Mouse (Mus musculus) liver, postnatal 0 days (tissue): ENCODE data around the gene Thoc7. TPM values are rescaled to one million over a fixed set of nuclear protein-coding genes. Genes with fewer than 3 reads are reported as not detected.
"Not testable (repeated sequence)": the region's sequence is repeated elsewhere in the genome, so short reads cannot be mapped to it uniquely, and the experiment has no call there.

Experiments
- ATAC-seq: fragments of 200-750 bp; cut with Nextera tagmentation; 2 replicates; pipeline ENCODE4 v1.8.0; 2017; ENCODE audit warnings: mild to moderate bottlenecking, moderate library complexity
- DNase-seq: peaks from one replicate; pipeline ENCODE4 v3.0.0-alpha.2; 2016
- H3K27ac ChIP-seq: fragments of 300-500 bp; sonication (generic); 2 replicates; pipeline ENCODE4 v1.5.1; 2014; ENCODE audit warnings: antibody characterized with exemption, moderate library complexity, mild to moderate bottlenecking, low read depth
- H3K27me3 ChIP-seq: fragments of 300-500 bp; sonication (generic); 2 replicates; pipeline ENCODE4 v1.6.1; 2014; ENCODE audit warnings: low read length, control low read depth, mixed read lengths; ENCODE audit not compliant: insufficient read depth
- H3K36me3 ChIP-seq: fragments of 300-500 bp; sonication (generic); replicated peaks from 2 replicates; pipeline ENCODE4 v1.6.1; 2014; ENCODE audit warnings: mild to moderate bottlenecking, control low read depth, low read length, moderate library complexity, mixed read lengths; ENCODE audit not compliant: insufficient read depth
- H3K4me1 ChIP-seq: fragments of 300-500 bp; sonication (generic); 2 replicates; pipeline ENCODE4 v1.6.1; 2014; ENCODE audit warnings: antibody characterized with exemption, mild to moderate bottlenecking, control low read depth; ENCODE audit not compliant: insufficient read depth
- H3K4me2 ChIP-seq: fragments of 300-500 bp; sonication (generic); 2 replicates; pipeline ENCODE4 v1.6.1; 2014; ENCODE audit warnings: low read depth, mild to moderate bottlenecking, low read length, moderate library complexity, mixed read lengths
- H3K4me3 ChIP-seq: fragments of 300-500 bp; sonication (generic); 2 replicates; pipeline ENCODE4 v1.5.1; 2014; ENCODE audit warnings: low read depth, low read length
- H3K9ac ChIP-seq: fragments of 300-500 bp; sonication (generic); replicated peaks from 2 replicates; pipeline ENCODE4 v1.6.1; 2014; ENCODE audit warnings: mild to moderate bottlenecking, moderate library complexity
- H3K9me3 ChIP-seq: fragments of 300-500 bp; sonication (generic); 2 replicates; pipeline ENCODE4 v1.6.1; 2016; ENCODE audit warnings: mild to moderate bottlenecking, control low read depth, low read length, mixed read lengths
- CTCF ChIP-seq: sonication (generic); IDR thresholded peaks from 2 replicates; pipeline ENCODE4 v1.5.1; 2016; ENCODE audit warnings: antibody characterized with exemption, low read depth
- EP300 ChIP-seq: IDR thresholded peaks from 2 replicates; pipeline ENCODE4 v1.6.1; 2016; ENCODE audit warnings: antibody characterized with exemption, low read depth, mild to moderate bottlenecking
- WGBS: fragments of 180-500 bp; shearing (Covaris S2); extraction: QIAGEN DNeasy Blood & Tissue Kit; methylation state at CpG from one replicate; pipeline ENCODE4 v1.1.7; 2014; ENCODE audit not compliant: insufficient replicate concordance; 5-methylcytosine and 5-hydroxymethylcytosine counted together
- polyA plus RNA-seq: library from polyadenylated mRNA; unstranded; fragments of >200 nt; fragmentation: Nextera tagmentation; extraction: Ambion mirVana; gene quantifications from 2 replicates; pipeline ENCODE4 v1.2.1, GENCODE M21; 2015

The Thoc7 gene
- polyA plus RNA-seq, 1 experiment from 2014 or later, result 113 TPM

DNA sequence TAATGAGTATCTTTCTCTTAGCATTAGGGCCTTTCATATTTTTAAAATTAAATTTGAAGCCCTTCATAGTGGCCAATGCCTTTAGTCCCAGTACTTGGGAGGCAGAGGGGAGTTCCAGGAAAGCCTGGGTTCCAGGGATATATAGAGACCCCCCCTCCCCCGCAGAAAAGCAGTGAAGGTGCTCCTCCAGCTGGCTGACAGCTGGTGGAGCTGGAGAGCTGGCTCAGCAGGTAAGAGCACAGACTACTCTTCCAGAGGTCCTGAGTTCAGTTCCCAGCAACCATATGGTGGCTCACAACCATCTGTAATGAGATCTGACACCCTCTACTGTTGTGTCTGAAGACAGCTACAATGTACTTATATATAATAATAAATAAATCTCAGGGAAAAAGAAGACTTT, 6.0 kb upstream of the Thoc7 start:
- H3K4me1 ChIP-seq, result peaks cover 3% of the 10 kb centered on the region; the same call in 1 of the 2 replicates
- no peak for TF ChIP-seq EP300
- peak; percentile 27 for TF ChIP-seq CTCF
- H3K4me2 ChIP-seq, result no peak overlapping the region
- no peak overlapping the region for H3K27ac ChIP-seq
- DNase-seq (no peak), ATAC-seq (no peak)
- no peak overlapping the region for H3K9ac ChIP-seq
- no peaks in the 10 kb centered on the region for H3K9me3 ChIP-seq
- no peak overlapping the region for H3K4me3 ChIP-seq
- H3K27me3 ChIP-seq, result no peaks in the 10 kb centered on the region
- WGBS, result 63% methylated on average over 1 of the region's 1 CpGs
- no peaks in the 10 kb centered on the region for H3K36me3 ChIP-seq

DNA sequence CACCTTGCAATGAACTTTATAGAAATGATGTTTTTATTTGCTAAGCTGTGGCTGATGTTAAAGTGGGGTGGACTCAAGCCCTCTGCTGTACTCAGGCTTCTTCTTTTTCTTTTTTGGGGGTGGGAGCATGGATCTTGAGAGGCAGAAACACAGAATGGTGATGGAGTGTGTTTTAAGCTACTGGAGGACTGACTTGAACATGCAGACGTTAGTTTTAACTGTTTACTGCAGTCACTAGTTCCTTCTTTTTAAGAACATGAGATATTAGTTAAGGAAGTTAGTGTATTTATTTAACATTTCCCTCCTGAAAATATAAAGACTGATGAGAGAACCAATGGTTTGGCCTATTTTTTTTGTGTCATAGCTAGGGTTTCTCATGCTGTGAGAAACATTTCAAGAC, 1.9 kb upstream of the Thoc7 start:
- H3K27me3 ChIP-seq, result no peaks in the 10 kb centered on the region
- 59% methylated on average over 1 of the region's 1 CpGs for WGBS
- TF ChIP-seq EP300, result no peak
- TF ChIP-seq CTCF, result no peak
- ATAC-seq (no peak), DNase-seq (no peak)
- H3K4me2 ChIP-seq, result no peak overlapping the region
- H3K9me3 ChIP-seq, result no peaks in the 10 kb centered on the region
- H3K9ac ChIP-seq, result no peak overlapping the region
- H3K27ac ChIP-seq, result no peak overlapping the region
- peaks cover 21% of the 10 kb centered on the region for H3K4me1 ChIP-seq
- H3K36me3 ChIP-seq, result no peaks in the 10 kb centered on the region
- no peak overlapping the region for H3K4me3 ChIP-seq

DNA sequence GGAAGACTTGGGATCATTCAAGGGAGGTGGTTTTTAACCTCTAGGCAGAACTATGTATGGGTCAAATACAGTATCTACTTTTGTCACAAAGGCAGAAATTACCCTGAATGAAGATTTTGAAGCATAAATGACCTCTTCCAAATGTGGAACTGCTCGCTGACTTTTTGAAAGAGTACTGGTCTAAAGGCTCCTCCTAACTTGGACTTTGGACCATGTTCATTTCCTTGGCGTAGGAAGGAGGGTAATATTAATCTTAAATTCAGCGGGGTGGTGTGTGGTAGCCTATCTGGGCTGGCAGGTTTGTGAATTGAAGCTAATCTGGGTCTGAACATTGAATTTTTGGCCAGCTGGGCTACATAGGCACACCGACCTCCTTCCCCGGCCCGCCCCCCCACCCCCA, 824 bp upstream of the Thoc7 start:
- no peak for TF ChIP-seq CTCF
- no peak for TF ChIP-seq EP300
- no peak for DNase-seq
- no peak for ATAC-seq
- Histone ChIP-seq H3K27me3 (no peaks in the 10 kb centered on the region), H3K9ac (no peak overlapping the region), H3K4me3 (no peak overlapping the region), H3K4me1 (peaks cover 26% of the 10 kb centered on the region), H3K9me3 (no peaks in the 10 kb centered on the region), H3K27ac (peak overlapping the region; percentile 4; the same call in 1 of the 2 replicates), H3K4me2 (no peak overlapping the region), H3K36me3 (no peaks in the 10 kb centered on the region)
- 64% methylated on average over 6 of the region's 6 CpGs for WGBS

DNA sequence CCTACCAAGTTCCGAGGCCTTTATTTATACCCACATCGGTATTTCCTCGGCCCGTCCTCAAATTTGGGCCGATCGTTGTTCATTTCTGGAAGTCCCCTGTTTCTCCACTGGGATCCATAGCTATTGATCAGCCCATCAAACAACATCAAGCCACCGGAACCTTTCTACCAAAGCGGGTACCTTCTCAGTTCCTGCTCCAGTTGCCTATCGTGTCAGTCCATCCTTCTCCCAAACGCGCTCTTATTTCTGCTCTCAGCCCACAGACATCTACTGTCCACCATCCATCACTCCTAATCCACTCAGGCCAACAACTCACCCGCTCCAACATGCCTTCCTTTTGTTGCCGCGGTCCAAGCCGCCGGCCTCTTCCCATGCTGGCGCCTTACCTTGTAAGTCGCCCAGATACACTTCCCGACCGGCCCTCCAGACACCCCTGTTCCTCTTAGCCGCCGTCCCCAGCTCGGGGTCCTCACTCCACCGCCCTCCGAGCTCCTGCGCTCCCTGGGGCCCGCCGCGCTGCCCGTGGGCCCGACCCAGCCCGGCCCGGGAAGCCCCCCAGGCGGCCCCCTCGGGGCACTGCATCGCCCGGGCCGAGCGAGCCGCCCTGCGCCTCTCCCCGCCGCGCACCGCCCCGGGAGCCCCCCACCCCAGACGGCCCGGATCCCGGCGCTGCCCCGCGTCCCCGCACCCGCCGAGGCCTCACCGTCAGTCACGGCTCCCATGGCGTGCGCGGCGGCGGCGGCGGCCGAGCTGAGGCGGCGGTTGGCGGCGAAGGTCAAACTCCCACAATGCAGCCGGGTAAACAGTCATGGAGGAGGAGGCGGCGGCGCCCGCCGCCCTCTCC, 948 bp downstream of the Thoc7 start:
- no peaks in the 10 kb centered on the region for H3K9me3 ChIP-seq
- DNase-seq, result peak; percentile 78
- peak overlapping the region; percentile 95 for H3K4me3 ChIP-seq
- peak overlapping the region; percentile 91 for H3K27ac ChIP-seq
- TF ChIP-seq EP300, result no peak
- no peaks in the 10 kb centered on the region for H3K27me3 ChIP-seq
- peak overlapping the region; percentile 73 for H3K4me2 ChIP-seq
- peak; percentile 88 for ATAC-seq
- WGBS, result under 1% methylated on average over 39 of the region's 75 CpGs
- H3K4me1 ChIP-seq, result peaks cover 26% of the 10 kb centered on the region
- peak overlapping the region; percentile 99 for H3K9ac ChIP-seq
- H3K36me3 ChIP-seq, result no peaks in the 10 kb centered on the region

DNA sequence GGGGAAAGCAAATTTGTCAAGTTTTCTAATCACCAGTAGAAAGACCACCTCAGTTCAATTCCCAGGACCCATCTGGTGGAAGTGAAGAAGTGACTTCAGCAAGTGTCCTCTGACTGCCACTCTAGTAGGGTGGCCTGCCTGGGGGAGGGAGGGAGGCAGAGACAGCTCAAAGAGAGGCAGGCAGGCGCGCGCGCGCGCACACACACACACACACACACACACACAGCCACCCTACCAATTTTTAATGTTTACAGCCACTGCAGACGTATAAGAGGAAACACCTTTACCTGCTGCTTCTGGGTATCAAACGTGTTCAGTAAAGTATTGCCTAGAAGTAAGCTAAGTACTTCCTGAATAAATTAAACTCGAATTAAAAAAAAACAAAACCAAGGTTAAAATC, 1.6 kb downstream of the Thoc7 start:
- peak overlapping the region; percentile 95 for H3K4me3 ChIP-seq
- DNase-seq (peak; percentile 66), ATAC-seq (peak; percentile 28; the same call in 1 of the 2 replicates)
- peaks cover 26% of the 10 kb centered on the region for H3K4me1 ChIP-seq
- TF ChIP-seq CTCF (no peak), EP300 (no peak)
- peak overlapping the region; percentile 91; the same call in 1 of the 2 replicates for H3K27ac ChIP-seq
- WGBS, result 4% methylated on average over 9 of the region's 9 CpGs
- H3K4me2 ChIP-seq, result peak overlapping the region; percentile 73
- H3K9ac ChIP-seq, result peak overlapping the region; percentile 99
- no peaks in the 10 kb centered on the region for H3K27me3 ChIP-seq
- H3K9me3 ChIP-seq, result no peaks in the 10 kb centered on the region
- no peaks in the 10 kb centered on the region for H3K36me3 ChIP-seq

DNA sequence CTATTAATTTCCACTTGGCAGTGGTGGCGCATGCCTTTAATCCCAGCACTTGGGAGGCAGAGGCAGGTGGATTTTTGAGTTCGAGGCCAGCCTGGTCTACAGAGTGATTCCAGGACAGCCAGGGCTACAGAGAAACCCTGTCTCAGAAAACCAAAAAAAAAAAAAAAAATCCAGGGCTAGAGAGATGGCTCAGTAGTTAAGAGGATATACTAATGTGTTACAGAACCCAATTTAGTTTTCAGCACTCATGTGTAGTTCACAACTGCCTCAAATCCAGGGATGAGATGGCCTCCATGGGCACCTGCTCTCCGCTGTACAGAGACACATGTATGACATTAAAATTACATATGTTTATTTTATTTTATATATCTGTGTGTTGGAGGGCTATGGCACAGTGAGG, 9.5 kb downstream of the Thoc7 start:
- H3K27me3 ChIP-seq, H3K4me3 ChIP-seq, H3K27ac ChIP-seq, H3K9me3 ChIP-seq, DNase-seq, ATAC-seq, H3K4me1 ChIP-seq, H3K4me2 ChIP-seq, H3K9ac ChIP-seq: not testable (repeated sequence)
- H3K36me3 ChIP-seq, result peaks cover 38% of the 10 kb centered on the region
- WGBS, result 90% methylated on average over 3 of the region's 3 CpGs

DNA sequence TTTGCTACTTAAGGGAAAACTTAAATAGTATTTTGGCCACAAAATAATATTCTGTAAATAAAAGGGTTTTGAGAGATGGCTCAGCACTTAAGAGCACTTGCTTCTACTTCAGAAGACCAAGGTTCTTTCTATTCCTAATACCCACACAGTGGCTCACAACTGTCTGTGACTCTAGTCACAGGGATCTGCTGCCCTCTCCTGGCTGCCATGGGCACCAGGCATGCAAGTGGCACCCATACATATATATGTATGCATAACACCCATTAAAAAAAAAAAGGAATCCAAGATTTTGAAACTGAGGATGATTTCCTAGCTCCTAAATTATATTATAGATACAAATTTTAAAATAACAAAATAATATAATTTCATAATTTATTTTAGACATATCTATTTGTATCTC, 11.3 kb downstream of the Thoc7 start:
- no peak for ATAC-seq

More for the DNA sequence above, 11.3 kb downstream of the Thoc7 start:
- H3K27ac ChIP-seq, result no peak overlapping the region
- H3K4me1 ChIP-seq, result no peaks in the 10 kb centered on the region
- peak; percentile 41 for DNase-seq
- H3K27me3 ChIP-seq, result no peaks in the 10 kb centered on the region
- peaks cover 38% of the 10 kb centered on the region for H3K36me3 ChIP-seq
- H3K4me3 ChIP-seq, result no peak overlapping the region
- no peaks in the 10 kb centered on the region for H3K9me3 ChIP-seq
- H3K9ac ChIP-seq, result no peak overlapping the region
- no peak overlapping the region for H3K4me2 ChIP-seq
- TF ChIP-seq EP300 (no peak), CTCF (peak; percentile 66)
